Mouse (Mus musculus) G1E (cell line): ENCODE data around the gene Usp6nl. TPM values are rescaled to one million over a fixed set of nuclear protein-coding genes. Genes with fewer than 3 reads are reported as not detected.

Experiments used
- ATAC-seq: 2 replicates; pipeline ENCODE4 v1.8.0; 2016; ENCODE audit warnings: mild to moderate bottlenecking; ENCODE audit not compliant: insufficient number of reproducible peaks, poor library complexity, low FRiP score, severe bottlenecking; ENCODE audit errors: extremely low read depth
- DNase-seq: peaks from one replicate; pipeline ENCODE4 v3.0.0; 2012; ENCODE audit warnings: low spot score
- H3K27me3 ChIP-seq: 2 replicates; pipeline ENCODE4 v1.6.1; 2012; ENCODE audit warnings: mild to moderate bottlenecking, low read length, inconsistent platforms; ENCODE audit not compliant: insufficient read depth
- H3K36me3 ChIP-seq: replicated peaks from 2 replicates; pipeline ENCODE3; 2012; ENCODE audit warnings: mild to moderate bottlenecking, inconsistent platforms
- H3K4me1 ChIP-seq: 2 replicates; pipeline ENCODE4 v1.6.1; 2012; ENCODE audit warnings: low read depth, low read length, inconsistent platforms, mixed read lengths; ENCODE audit not compliant: insufficient read depth
- H3K4me3 ChIP-seq: 2 replicates; pipeline ENCODE4 v1.5.1; 2012; ENCODE audit warnings: low read depth, mild to moderate bottlenecking, inconsistent platforms, low read length, moderate library complexity, mixed read lengths
- H3K9me3 ChIP-seq: replicated peaks from 2 replicates; pipeline ENCODE4 v1.6.1; 2012; ENCODE audit warnings: inconsistent platforms
- CTCF ChIP-seq: IDR thresholded peaks from 2 replicates; pipeline ENCODE4 v1.5.1; 2012; ENCODE audit warnings: low read depth, low read length, inconsistent platforms, mixed read lengths
- GATA1 ChIP-seq: IDR thresholded peaks from 2 replicates; pipeline ENCODE4 v1.6.1; 2012; ENCODE audit warnings: borderline replicate concordance, low read length, inconsistent platforms, mixed read lengths
- GATA2 ChIP-seq: IDR thresholded peaks from 2 replicates; pipeline ENCODE4 v1.6.1; 2012; ENCODE audit warnings: low read depth, low read length, inconsistent platforms, borderline replicate concordance
- POLR2AphosphoS5 ChIP-seq: IDR thresholded peaks from 2 replicates; pipeline ENCODE4 v1.6.1; 2012; ENCODE audit warnings: low read depth, low read length, inconsistent platforms; ENCODE audit not compliant: insufficient replicate concordance
- TAL1 ChIP-seq: conservative IDR thresholded peaks from 2 replicates; pipeline ENCODE4 v1.6.1; 2012; ENCODE audit warnings: low read depth, low read length, inconsistent platforms, mixed read lengths
- polyA plus RNA-seq: library from polyadenylated mRNA; stranded (reverse); fragments of >175 nt; gene quantifications from 2 replicates; pipeline ENCODE4 v1.2.3, GENCODE M21; 2012
- total RNA-seq, 2 experiments: library from RNA; stranded (forward) in 1 of 2; stranded (reverse) in 1 of 2; fragments of 200-1000 nt in 1 of 2; fragments of >200 nt in 1 of 2; fragmentation: Nextera tagmentation in 1 of 2; gene quantifications; 2 replicates each; pipeline ENCODE4 v1.2.3; 2014 to 2017

The Usp6nl gene
- total and polyA plus RNA-seq, 3 experiments = 17.2 to 45.3 (median 17.5) TPM

DNA sequence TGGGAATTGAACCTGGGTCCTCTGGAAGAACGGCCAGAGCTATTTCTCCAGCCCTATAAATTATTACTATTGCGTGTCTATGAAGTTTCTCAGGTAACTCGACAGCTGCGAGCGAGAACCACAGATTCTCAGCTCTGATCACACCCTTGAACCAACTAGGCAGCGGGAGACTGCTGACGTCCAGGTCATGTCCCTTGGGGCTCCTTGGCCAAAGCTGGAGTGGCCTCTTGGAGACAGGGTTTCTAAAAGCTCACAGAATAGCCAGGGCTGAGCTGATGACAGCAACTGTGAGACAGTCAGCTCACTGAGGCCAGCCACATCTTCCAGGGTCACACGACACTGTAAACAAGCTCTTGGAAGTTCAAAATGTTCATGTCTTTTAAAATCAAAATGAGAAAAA is 159.5 kb downstream of the Usp6nl start:
- Histone ChIP-seq H3K4me1 (no peaks in the 10 kb centered on the region), H3K27me3 (peaks cover 28% of the 10 kb centered on the region), H3K36me3 (no peaks in the 10 kb centered on the region), H3K9me3 (no peaks in the 10 kb centered on the region), H3K4me3 (no peak overlapping the region)
- no peak for ATAC-seq
- DNase-seq = no peak
- TF ChIP-seq CTCF (no peak), GATA2 (no peak), POLR2AphosphoS5 (no peak), TAL1 (no peak), GATA1 (no peak)

DNA sequence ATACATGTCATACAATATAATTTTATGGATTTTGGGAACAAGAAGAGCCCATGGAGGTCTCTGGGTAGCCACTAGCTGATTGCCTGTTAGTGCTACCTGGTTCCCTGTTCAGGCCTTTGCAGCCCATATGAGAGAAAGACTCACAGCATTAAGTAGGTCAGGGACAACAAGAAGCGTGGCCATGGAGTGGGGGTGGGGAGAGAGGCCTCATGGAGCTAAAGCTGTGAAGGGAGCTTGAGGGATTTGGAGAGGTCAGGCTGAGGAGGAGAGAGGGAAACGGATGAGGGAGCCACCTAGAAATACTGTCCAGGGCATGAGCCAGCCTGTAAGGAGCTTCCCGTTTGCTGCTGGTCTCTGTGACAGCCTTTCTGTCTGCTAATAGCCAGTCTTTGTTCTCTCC is 159.9 kb downstream of the Usp6nl start:
- Histone ChIP-seq H3K36me3 (no peaks in the 10 kb centered on the region), H3K4me3 (no peak overlapping the region), H3K27me3 (peaks cover 25% of the 10 kb centered on the region), H3K4me1 (no peaks in the 10 kb centered on the region), H3K9me3 (no peaks in the 10 kb centered on the region)
- DNase-seq (no peak), ATAC-seq (no peak)
- TF ChIP-seq GATA1 (no peak), CTCF (no peak), POLR2AphosphoS5 (no peak), TAL1 (no peak), GATA2 (no peak)

DNA sequence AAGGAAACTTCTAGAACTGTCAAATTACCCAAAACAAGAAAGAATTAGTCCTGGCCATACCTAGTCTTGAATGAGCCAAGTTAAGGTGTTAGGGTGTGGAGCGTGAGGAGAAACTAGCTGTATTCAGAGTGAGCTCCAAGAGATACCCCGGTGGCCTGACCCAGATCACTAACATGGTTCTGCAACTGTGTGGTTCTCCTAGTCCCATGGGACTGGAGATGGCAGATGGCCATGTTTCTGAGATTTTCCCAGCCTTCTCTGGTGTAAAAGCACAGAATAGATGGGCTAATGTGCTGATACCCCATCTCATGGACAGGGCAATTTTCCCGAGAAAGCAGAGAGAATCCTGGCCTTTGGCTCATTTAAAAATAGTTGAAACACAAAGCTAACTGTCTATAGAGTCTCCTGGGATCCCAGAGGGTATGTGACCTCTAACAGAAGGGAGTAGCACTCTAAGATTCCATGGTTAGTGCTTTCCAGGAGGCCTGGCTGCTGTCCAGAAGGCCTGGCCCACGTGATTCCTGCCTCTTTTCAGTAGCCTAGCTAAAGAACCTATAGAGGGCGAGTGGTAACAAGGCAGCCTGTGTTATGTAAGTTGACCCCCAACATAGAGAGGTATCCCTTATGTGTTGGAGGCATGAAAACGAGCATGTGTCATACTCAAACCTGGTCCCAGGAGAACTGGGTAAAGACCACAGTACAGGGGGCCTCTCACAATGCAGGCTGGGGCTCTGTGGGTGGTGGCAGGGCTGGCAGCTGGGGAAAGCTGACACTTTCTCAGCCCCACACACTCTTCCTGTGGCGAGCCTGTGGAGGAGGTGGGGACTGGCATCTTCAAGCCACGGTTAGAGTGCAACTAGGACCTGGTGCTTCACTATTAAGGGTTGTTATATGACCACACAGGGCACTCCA is 160.9 kb downstream of the Usp6nl start:
- DNase-seq (no peak), ATAC-seq (no peak)
- Histone ChIP-seq H3K27me3 (peaks cover 22% of the 10 kb centered on the region), H3K9me3 (no peaks in the 10 kb centered on the region), H3K36me3 (no peaks in the 10 kb centered on the region), H3K4me1 (no peaks in the 10 kb centered on the region), H3K4me3 (no peak overlapping the region)
- TF ChIP-seq GATA2 = no peak

DNA sequence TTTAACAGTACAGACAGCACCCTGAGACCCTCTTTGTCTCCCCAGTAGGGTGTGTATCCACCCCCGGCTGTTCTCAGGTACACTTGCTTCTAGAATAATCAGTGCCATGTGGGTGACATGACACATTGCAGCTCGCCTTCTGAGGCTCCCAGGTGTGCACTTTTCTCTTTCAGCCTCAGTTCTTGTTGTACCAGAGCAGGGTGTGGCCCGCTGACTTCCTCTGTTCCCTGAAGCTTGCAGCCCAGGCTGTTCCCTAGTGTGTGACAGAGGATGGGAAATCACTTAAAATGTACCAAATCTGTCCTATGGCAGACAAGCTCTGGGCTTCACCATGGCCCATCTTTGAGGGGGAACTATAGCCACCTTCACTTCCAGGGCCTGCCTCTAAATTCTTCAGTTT is 161.7 kb downstream of the Usp6nl start:
- Histone ChIP-seq H3K36me3 (no peaks in the 10 kb centered on the region), H3K27me3 (peaks cover 17% of the 10 kb centered on the region), H3K9me3 (no peaks in the 10 kb centered on the region), H3K4me3 (no peak overlapping the region), H3K4me1 (no peaks in the 10 kb centered on the region)
- DNase-seq = no peak
- no peak for TF ChIP-seq POLR2AphosphoS5
- TF ChIP-seq GATA1 = no peak
- TF ChIP-seq TAL1 = no peak
- TF ChIP-seq CTCF = no peak
- TF ChIP-seq GATA2 = no peak
- ATAC-seq = no peak

DNA sequence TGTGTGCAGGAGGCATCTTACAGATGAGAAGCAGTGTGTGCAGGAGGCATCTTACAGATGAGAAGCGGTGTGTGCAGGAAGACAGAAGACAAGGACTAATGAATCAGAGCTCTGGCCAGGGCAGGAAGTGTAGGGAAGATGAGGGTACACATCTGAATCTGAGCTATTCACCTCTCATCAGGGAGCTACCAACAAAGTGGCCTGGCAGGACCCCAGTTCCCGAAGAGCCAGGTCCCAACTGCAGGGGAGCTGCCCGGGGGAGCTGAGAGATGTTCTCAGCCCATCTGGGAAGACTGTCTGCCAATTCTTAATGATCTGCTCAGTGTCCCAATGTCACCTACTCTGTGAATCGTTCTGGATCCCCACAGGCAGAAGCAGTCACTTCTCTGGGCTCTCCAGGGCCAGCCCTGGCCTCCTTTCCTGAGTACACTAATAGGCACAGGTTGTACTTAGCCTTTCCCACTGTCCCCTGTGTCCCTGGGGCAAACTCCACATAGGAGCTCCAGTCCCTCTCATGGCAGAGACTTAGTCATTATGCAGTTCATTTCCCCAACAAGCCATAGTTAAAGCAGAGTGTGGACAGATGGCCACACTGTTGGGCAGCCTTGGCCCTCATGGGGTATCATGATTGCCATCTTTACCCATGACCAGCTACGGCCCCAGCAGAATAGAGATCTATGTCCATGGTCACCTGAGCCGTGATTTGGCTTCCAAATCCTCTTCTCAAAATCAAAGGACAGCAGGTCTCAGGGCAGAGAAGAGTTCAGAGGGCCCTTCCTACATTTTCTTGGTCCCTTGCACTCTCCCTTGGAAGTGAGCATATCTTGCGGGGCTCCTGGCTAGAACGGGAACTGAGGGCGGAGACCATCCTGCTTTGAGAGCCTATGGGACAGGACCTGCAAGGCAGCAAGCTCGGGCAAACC is 165.4 kb downstream of the Usp6nl start:
- Histone ChIP-seq H3K4me3 (no peak overlapping the region), H3K36me3 (no peaks in the 10 kb centered on the region), H3K4me1 (no peaks in the 10 kb centered on the region), H3K27me3 (peaks cover 5% of the 10 kb centered on the region; the same call in 1 of the 2 replicates), H3K9me3 (no peaks in the 10 kb centered on the region)
- DNase-seq = no peak
- ATAC-seq = no peak
- no peak for TF ChIP-seq GATA1
- TF ChIP-seq GATA2 = no peak
- no peak for TF ChIP-seq CTCF
- TF ChIP-seq TAL1 = no peak
- no peak for TF ChIP-seq POLR2AphosphoS5

DNA sequence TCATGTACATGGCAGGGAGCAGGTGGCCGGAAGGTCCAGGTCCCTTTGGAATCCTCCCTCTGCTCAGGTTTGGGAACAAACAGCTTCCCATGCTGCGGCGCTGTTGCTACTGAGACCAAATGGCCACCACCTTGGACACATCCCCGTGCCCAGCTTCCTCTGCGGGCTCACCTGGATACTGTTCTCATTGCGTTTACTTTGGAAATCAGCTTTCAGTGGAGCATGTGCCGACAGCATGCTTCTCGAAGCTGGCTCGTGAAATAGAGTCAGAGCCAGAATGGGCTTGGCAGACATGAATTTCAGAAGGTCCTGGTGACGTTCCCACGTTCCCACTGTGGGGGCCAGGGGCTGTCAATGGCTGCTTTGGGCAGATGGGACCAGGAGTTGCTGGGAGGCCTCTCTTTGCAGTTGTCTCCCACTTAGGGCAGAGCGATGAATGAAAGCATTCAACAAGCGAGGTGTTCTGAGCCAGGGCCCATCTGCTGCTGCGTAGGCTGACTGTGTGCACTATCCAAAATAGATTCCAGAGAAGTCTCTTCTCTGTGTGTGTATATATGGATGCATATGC is 166.1 kb downstream of the Usp6nl start:
- peaks cover 4% of the 10 kb centered on the region; the same call in 1 of the 2 replicates for H3K27me3 ChIP-seq
- no peaks in the 10 kb centered on the region for H3K9me3 ChIP-seq
- TF ChIP-seq TAL1 (no peak), GATA1 (no peak), GATA2 (no peak), POLR2AphosphoS5 (no peak), CTCF (no peak)
- DNase-seq (no peak), ATAC-seq (no peak)
- H3K4me3 ChIP-seq = no peak overlapping the region
- H3K4me1 ChIP-seq = no peaks in the 10 kb centered on the region
- H3K36me3 ChIP-seq = no peaks in the 10 kb centered on the region
